Mouse (Mus musculus): ENCODE data around the gene Gnao1. TPM values are rescaled to one million over a fixed set of nuclear protein-coding genes. Genes with fewer than 3 reads are reported as not detected.

The Gnao1 gene
- polyA plus RNA-seq, 1 experiment = not detected

DNA sequence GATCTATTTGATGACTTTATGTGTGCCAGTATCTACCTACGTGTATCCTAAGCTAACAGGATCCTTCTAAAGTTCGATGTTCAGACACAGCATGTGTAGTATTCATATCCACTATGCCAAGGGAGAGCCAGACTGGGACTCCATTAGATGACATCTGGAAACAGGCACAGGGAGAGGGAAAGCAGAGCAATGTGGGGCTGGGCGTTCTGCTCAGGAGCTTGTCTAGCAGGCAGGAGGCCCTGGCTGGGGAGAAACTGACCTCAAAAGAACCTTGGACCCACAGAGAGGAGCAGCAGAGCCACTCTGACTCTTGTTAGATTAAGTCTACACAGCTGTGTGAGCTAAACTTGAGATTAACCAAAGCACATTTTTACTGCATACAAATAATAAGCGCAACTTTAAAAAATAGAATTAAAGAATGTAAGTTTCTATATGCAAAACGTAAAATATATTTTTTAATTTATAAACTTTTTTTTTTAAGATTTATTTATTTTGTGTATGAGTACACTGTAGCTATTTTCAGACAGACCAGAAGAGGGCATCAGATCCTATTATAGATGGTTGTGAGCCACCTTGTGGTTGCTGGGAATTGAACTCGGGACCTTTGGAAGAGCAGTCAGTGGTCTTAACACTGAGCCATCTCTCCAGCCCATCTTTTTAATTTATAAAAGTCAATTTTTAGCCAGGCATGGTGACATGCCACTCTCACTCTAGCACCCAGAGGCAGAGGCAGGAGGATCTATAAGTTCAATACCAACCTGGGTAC, 166.9 kb downstream of the Gnao1 start:
- TF ChIP-seq GATA1 (IDR thresholded peaks at IDR 0.05; ENCODE audit: low read length) = no peak

DNA sequence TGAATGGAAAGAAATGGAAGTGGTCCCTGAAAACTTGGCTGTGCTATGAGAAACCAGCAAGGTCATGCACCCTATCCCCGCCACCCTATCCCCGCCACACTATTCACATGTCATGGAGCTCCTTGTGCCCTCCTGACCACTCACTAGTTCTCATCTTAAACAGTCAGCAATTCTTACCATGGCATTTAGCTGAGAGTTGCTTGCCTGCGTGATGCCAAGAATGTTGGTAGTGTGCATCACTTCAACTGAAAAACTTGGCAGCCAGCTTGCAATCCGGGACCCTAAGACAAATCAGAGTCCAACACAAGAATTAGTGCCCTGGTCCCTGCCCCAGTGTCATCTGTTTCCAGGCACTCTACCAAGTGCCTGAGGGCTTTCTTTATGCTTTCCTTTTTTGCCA, 170.4 kb downstream of the Gnao1 start:
- TF ChIP-seq GATA1 (IDR thresholded peaks at IDR 0.05; ENCODE audit: low read length) = no peak

GRCm38 (mm10) chr8:93981679-93982215, 172.0 kb downstream of the Gnao1 start:
- TF ChIP-seq GATA1 (IDR thresholded peaks at IDR 0.05; ENCODE audit: low read length) = no peak

DNA sequence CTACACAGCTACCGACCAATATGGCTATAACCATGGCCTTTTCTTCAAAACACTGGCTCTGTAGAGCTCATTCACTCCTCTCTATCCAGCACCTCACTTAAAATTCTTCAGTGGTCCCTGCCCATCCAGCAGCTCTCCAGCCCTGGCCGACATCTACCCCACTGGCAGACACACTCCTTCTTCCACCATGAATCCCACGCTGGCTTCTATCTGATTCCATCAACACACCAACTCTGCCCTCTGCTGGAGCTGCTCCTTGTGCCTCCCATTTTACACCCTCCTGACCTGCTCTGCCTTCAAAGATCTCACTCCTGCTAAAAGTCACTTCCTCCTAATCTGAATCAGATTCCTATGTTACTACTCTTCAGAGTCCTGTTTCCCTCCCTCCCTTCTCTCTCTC, 174.1 kb downstream of the Gnao1 start:
- TF ChIP-seq GATA1 (IDR thresholded peaks at IDR 0.05; ENCODE audit: low read length) = no peak

GRCm38 (mm10) chr8:93984731-93985130, 175.0 kb downstream of the Gnao1 start:
- TF ChIP-seq GATA1 (IDR thresholded peaks at IDR 0.05; ENCODE audit: low read length) = no peak

DNA sequence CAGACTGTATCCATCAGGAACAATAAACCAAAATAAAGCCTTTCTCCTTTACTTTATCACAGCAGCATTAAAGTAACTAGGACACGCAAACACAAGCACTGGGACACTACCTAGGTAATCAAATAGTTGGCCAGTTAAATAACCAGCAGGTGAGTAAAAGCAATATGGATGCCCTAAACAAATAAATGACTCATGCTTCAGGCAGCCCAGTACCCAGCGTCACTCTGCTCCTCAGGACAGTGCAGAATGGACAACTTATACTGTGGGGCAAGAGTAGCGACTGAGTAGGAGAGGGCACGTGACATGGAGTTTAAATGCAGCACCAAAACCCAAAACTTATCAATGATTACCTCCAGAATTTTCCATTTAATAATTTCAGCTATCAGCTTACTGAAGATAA, 180.0 kb downstream of the Gnao1 start:
- no peak for TF ChIP-seq GATA1 (IDR thresholded peaks at IDR 0.05; ENCODE audit: low read length)

GRCm38 (mm10) chr8:93998961-93999360, 189.2 kb downstream of the Gnao1 start:
- no peak for TF ChIP-seq GATA1 (IDR thresholded peaks at IDR 0.05; ENCODE audit: low read length)

DNA sequence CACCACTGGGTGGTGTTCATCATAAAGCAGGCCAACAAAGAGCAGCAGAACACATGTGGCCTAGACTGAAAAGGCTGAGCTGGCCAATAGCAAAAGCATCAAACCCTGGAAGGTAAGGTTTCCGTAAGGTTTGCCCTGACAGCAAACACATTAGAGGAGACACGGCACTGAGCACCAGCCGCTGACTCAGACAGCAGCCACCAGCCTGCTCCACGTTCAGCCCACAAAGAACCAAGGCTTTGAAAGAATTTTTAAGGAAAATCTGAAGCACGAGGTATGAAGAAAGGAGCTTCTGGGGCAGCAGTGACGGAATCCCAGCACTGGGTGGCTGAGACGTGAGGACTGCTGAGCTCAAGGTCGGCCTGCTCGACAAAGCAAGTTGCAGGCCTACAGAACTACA, 194.4 kb downstream of the Gnao1 start:
- no peak for TF ChIP-seq GATA1 (IDR thresholded peaks at IDR 0.05; ENCODE audit: low read length)

DNA sequence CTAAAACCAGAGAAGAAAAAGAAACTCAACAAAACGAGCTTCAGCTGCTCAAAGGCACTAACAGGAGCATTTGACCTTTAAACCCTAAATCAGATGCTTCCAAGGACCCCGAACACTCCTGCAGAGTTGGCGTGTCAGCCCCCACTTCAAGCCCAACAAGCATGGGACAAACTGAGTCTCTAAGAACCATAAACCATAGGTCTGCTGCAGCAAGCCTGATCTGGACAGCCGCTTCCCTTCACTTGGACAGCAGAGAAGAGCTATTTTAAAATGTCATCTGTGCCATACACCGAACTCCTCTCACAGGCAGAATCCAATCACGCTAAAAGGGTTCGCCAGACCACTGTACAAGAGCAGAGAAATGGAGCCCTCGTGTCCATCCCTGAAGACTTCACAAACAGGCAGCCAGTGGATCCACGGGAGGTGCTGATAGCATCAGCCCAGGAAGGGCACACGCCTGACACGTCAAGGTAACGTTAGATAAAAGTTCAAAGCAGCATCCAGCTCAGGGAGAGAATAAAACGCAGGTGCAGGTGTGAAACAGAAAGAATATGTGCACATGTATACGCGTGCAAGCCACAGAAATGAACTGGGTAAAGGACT, 199.6 kb downstream of the Gnao1 start:
- TF ChIP-seq GATA1 (IDR thresholded peaks at IDR 0.05; ENCODE audit: low read length) = no peak

- no peak for TF ChIP-seq GATA1 (IDR thresholded peaks at IDR 0.05; ENCODE audit: low read length)
These were observed 200.4 kb downstream of the Gnao1 start for GRCm38 (mm10) chr8:94010101-94010705.

DNA sequence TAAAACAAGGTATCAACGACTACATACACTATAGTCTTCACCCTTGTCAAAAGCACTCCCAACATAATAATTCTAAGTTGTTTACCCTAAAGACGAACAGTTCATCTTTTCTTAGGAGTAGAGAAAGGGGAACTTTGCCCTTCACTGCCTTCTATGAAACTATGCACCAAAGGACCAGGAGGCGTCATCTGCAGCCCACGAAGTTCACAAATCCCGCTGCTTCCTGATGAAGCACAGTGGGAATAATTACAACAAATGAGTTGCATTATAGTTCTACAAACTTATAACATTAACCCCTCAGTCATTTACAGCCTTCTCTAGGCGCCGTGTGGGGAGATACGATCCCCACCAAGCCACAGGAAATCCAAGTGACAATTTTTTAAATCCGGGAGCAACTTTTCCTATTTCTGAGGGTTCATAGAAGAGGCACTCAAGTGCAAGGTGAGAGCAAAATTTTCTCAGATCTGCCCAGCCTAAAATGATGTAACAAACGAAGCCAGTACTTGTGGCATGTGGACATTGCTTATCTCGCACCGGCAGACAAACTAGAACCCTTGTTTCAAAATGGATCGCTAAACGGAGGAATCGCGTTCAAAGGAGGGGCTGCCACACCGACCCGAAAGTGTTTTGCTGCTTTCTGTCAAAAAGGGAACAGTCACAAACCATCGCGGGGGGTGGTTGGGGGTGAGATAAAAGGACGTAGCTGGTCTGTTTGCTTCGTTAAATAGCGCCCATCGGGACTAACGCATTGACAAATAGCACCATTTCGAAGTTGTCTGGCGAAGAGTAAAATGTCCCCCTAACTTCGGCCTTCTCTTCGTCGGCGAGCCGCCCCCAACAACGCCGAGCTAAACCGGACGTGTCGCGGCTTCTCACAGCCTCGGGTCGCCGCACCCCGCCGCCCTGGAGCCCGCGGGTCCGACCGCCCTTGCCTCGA, 201.6 kb downstream of the Gnao1 start:
- no peak for TF ChIP-seq GATA1 (IDR thresholded peaks at IDR 0.05; ENCODE audit: low read length)

- TF ChIP-seq GATA1 (IDR thresholded peaks at IDR 0.05; ENCODE audit: low read length) = no peak
These were observed 202.5 kb downstream of the Gnao1 start, which contains the start of gene Amfr for GRCm38 (mm10) chr8:94012013-94012951. Gene Amfr (minus strand): TSS chr8:94012842.

DNA sequence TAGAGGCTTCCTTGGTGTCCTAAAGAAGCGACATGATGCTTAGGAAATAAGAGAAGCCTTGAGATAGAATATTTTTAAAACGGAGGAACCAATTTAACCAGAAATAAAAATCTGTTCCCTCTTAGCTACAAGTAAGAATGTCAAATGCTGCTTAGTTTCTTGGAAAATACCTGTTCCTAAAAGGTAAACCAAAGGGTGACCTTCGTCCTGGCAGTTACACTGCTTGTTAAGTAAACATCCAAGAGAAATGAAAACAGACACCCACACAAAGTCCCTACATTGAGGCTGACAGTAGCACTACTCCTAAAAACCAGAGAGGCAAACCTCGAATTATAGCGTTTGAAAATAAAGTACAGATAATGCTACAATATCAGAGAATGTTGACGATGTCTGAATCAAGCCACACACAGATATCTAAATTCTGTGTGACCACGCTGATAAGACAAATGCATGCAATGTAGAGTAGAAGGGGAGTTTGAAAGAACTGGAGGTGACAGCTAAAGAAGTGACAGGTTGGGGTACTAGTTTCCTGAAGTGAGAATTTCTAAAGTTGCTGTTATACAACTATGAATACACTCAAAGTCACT, 203.4 kb downstream of the Gnao1 start:
- no peak for TF ChIP-seq GATA1 (IDR thresholded peaks at IDR 0.05; ENCODE audit: low read length)

Other genes with a start within 250 kb of the Gnao1 start
- 22.9 and 36.4 TPM in 2 replicates for gene Amfr, start 202.9 kb downstream of the Gnao1 start, polyA plus RNA-seq (2012)
- gene Nudt21, start 227.1 kb downstream of the Gnao1 start, polyA plus RNA-seq (2012) = 412 and 554 TPM in 2 replicates
- 8.3 and 8.8 TPM in 2 replicates for gene Ogfod1, start 227.2 kb downstream of the Gnao1 start, polyA plus RNA-seq (2012)

Measured in G1E-ER4 (cell line).